Mouse (Mus musculus) neural tube, postnatal 0 days (tissue): ENCODE results near the gene Stx18. TPM values are rescaled to one million over a fixed set of nuclear protein-coding genes. Genes with fewer than 3 reads are reported as not detected.

ENCODE experiments used
- polyA plus RNA-seq: library from polyadenylated mRNA; unstranded; fragments of >200 nt; fragmentation: Nextera tagmentation; extraction: Ambion mirVana; gene quantifications from 2 replicates; pipeline ENCODE4 v1.2.1, GENCODE M21; 2015

The Stx18 gene
- 31.7 and 34.9 TPM in 2 replicates for polyA plus RNA-seq

GRCm38 (mm10) chr5:38038710-38039592 is at the start of gene Stx18:
TSS of gene Stx18 (plus strand) at chr5:38038742.

GRCm38 (mm10) chr5:38159634-38160413 is 121.3 kb downstream of the Stx18 start, which contains the start of gene Nsg1:
TSS of gene Nsg1 (minus strand) at chr5:38159907.

Other genes with a start within 250 kb of the Stx18 start
- 9.6 and 10.3 TPM in 2 replicates for gene Msx1, start 214.2 kb upstream of the Stx18 start, polyA plus RNA-seq
- 1,354 and 1,565 TPM in 2 replicates for gene Nsg1, start 121.2 kb downstream of the Stx18 start, polyA plus RNA-seq
- 11.6 and 12.1 TPM in 2 replicates for gene Zbtb49, start 181.7 kb downstream of the Stx18 start, polyA plus RNA-seq
- gene Lyar, start 181.7 kb downstream of the Stx18 start, polyA plus RNA-seq: 40.4 and 45.2 TPM in 2 replicates
- gene Tmem128, start 221.4 kb downstream of the Stx18 start, polyA plus RNA-seq: 113 and 121 TPM in 2 replicates
- gene Otop1, start 237.2 kb downstream of the Stx18 start, polyA plus RNA-seq: 0.12 TPM in 1 of 2 replicates, not detected in the other